Mouse (Mus musculus): ENCODE measurements around the gene Gramd1c.

The Gramd1c gene

DNA sequence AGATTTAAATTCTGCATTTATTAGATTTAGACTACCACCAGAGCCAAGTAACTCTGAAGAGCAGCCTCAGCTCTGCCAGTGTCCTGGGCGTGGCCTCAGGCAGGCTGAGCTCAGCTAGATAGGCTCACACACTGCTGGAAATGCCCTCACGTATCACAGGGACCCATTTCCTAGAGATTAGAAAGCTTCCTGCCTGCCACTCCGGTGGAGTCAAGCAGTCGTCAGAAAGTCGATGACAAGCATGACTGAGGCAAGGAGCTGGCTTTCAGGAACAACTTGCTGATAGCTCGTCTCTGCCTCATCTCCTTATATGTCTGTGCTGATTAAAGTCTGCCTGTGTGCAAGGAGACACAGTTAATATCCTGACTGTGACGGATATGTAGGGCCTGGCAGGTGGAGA lies 44.8 kb downstream of the Gramd1c start:
- no peak for DNase-seq

DNA sequence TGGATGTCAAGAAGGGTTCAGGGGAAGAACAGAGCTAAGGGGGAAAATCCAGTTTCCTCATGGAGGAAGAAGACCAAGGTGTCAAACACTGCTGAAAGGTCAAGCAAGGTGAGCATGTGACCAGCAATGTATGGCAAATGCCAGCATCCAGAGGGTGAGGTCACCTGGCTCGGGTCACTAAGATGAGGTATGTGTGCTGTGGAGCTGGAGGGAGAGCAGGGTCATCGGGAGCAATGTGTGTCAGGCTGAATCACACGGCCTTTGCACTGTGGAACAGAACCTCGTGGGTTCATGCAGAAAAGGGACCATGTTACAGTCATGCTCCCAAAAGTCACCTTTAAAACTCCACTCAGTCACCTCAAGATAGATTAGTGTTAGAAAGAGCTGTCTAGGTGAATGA lies 45.4 kb downstream of the Gramd1c start:
- no peak for DNase-seq

DNA sequence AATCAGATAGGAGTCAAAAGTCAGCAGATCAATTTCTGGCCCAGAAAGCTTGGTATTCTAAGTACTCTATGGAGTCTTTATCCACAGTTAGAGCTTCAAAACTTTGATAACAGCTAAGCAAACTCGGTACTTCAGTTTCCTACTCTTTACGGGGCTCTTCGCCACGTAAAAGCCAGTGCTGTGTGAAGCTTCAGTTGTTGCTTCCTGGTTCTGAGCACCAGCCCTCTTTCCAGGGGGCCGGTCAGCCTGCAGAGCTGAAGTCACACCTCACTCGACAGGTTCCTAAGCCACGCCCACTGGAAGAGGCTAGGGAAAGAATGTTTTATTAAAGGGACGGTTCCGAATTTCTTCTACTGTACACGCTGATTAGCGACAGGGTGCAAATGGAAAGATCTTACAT lies 47.0 kb downstream of the Gramd1c start:
- peak; percentile 49 for DNase-seq

DNA sequence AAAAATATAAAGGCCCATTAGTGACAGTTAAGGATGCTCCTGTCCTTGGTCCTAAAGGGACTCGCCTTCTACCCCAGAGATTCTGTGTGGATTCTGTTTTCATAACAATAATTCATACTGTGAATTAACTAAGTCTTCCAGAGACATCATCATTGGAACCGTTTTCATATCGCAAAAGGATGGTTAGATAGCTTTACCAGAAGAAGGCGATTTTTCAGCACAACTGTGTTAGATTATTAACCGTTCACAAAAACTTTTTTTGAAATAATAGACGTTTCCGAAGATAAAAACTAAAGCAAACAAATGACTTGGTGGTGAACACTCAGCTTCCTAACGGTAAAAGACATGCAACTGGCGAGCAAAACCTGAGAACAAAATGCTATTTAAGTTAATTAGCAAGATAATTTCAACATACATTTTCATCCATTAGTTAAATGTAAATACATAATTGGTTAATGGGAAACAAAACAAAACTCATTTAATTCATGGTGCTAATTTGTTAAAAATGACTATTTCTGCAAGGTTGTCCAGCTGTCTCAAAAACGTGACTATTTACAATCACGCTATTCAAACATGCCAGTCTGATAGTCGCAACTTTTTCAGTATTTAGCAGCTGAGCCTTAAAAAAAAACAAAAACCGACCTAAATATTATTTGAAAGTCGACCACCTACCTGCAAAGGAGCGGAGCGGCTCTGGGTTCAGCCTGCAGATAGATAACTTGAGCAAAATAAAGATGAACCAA lies 47.6 kb downstream of the Gramd1c start:
- no peak for DNase-seq

DNA sequence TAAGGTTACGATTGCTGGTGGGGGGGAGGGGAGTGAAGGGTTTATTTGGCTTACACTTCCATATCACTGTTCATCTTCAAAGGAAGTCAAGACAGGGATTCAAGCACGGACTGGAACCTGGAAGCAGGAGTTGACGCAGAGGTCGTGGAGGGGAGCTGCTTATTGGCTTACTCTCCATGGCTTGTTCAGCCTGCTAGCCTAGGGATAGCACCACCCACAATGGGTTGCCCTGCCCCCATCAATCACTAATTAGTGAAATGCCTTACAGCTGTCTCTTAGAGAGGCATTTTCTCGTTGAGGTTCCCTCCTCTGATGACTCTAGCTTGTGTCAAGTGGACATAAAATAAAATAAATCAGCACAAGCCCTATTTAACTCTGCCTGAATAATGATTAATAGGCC lies 52.1 kb downstream of the Gramd1c start:
- no peak for DNase-seq

DNA sequence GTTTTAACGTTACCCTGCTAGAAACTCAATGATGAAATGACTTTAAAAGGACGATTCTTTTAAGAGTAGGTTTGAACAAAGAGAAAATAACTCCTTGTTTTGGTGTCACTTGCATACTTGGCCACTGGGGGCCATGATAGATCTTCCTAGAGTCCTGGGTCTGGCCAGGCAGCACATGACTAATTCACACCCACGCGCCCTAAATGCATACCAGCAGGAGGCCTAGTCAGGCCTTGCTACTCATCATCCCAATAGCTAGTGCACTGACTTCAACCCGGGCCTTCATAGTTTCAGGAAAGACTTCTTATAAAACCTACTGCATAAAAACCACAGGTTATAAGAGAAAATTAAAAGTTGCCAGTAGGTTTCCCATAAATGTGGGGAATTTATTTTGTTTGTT lies 61.1 kb downstream of the Gramd1c start:
- no peak for DNase-seq

DNA sequence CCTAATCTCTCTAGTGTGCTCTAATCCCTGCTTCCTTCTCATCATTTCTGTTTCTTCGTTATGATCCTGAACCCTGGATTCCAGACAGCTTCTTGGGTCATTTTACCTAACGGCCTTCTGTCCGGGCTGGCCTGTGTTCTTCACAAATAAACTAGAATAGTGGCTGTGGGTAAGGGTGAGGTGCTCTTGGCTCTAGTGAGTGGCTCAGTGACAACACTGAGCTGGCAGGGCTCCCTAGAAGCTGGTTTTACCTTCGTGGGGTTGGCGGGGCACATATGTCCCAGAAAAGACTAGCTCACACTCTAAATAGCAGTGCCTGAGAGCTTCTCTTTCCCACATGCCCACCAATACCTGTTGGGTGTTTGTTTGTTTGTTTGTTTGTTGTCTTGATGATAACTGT lies 63.6 kb downstream of the Gramd1c start:
- DNase-seq: no peak

DNA sequence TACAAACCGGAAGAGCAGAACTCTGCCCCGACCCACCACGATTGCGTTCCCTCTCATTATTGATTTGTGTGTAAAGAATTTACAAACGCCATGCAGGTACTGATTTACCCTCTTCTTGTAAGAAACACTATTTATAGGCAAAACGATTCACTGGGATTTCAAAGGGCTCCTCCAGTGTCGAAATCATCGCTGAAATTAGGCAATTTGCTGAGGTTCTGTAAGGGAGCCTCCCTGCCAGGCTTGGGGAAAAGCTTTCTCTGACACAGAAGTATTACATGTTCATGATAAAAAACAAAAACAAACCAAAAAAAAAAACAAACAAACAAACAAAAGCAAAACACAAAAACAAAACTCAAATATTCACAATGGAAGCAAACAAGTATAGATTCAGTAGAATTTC lies 64.0 kb downstream of the Gramd1c start:
- no peak for DNase-seq

DNA sequence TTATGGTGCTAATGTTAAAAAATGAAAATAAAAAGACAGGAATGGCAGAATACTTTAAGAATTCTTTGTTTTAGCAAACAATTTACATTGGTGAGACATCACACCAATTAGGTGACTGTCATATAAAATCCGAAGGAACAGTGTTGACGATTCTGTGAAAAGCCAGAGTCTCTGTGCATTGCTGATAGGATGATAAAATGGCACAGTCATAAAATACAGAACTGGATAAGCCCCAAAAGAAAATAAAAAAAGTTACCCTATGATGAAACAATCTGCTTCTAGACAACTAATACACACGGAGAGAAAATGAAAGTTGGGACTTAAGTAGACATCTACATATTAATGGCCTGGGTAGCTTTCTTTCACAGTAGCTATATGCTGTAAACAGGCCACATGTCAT lies 68.5 kb downstream of the Gramd1c start:
- no peak for DNase-seq

DNA sequence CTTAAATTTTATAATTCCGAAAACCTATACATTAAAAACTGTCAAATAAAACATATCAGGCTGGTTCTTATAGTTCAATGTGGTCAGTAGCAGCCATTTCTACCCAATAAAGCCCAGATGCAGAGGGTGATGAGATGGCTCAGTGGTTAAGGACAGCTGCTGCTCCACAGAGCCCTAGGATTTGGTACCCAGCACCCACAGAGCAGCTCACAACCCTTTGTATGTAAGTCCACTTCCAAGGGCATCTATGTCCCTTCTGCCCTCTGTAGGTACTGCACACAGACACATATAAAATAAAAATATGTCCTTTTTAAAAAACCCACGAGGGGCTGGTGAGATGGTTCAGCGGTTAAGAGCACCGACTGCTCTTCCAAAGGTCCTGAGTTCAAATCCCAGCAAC lies 76.8 kb downstream of the Gramd1c start:
- DNase-seq: no peak

DNA sequence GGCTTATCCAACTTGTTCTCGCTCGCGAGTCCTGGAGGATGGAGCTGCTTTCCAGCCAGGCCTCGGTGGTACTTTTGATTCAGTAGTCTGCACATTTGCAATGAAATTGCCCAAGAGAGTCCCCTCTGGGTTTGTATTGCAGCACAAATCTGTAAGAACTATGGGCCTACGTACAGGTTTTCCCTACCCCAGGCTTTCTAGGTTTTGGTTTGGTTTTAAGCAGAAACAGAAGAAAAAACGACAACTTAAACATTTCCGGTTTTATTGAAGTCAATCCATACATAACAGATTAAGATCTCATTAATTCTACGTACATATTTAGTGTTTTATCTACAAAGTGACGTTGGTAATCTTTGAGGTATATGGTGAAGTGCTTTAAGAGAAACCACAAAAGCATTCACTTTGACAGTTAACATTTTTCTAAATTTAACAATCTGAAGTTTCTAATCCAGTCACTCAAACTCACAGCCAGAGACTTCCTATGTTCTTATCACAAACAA lies 83.0 kb downstream of the Gramd1c start:
- no peak for DNase-seq

DNA sequence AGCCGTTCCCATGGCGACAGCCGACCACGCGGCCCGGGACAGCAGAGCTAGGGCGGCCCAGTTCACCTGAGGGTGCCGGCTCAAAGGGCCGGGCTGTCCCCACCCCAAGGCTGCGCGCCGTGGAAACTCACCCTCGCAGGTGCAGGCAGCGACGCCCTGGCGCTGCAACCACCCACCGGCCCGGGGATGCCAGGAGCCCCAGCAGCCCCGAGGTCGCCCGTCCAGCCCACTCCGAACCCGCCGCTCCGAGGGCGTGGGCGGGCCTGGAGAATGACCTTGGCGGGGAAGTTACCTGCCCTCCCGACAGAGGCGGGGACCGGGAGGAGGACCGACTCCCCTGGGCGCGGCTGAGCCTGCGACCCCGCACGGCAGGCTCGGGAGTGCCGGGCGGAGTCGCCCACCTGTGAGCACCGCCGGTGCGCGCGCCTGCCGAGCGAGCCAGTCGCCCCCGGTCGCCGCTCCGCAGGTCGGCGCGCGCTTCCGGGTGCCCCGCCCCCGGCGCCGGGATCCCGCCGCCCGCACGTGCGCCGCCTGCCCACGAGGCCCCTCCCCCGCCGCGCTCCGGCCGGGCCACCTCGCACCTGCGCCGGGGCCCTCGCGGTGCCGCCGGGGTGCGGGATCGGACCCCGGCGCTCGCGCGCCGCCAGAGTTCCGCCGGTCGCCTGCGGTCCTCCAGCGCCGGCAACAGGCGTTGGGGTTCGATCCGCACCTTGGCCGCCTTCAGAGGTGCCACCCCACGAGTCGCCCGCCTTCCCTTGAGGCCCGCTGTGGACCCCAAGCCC lies 83.6 kb downstream of the Gramd1c start, which contains the start of gene Zdhhc23:
Zdhhc23 (minus strand) TSS at position 464 of the 782 bp plus-strand sequence.
- peak; percentile 77 for DNase-seq

DNA sequence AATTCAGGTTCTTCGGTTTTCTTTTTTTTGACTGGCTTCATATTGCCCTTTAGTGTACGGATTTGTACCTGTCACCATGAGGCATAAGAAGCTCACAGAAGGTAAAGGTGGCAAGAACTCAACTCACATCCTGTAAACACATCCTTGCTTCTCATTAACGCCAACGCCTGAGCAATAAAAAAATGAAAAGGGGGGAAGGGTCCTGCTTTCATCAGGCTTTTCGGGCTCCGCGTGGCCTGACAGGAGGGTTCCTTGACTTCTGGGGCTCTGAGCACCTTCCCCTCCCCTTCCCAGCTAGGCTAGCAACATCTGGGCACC lies 84.2 kb downstream of the Gramd1c start:
- DNase-seq: no peak

DNA sequence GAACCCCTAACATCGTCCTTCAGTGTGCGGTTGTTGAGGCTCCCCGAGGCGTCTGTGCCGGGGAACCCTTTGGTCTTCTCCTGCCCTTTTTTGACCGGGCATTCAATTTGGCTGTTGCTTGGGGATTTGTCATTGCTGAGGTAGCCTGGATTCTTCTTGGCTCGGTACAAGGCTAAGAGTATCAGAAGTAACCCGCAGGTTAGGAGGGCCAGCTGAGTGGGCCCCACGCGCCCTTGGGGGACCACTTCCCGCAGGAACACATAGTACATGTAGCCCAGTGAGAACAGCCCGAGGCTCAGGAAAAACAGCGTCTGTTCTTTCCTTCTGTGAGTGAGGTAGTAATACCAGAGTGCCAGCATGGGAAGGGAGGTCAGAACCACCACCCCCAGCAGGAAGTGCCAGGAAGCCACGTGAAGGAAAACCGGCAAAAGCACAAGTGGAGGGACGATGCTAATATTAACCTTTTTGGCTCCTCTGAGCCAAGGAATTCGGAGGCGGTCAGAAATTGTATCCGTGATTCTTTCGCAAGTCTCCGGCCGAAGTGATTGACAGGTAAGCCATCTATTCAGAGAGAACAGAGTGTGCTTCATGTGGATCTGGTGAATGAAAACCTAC lies 89.4 kb downstream of the Gramd1c start:
- DNase-seq: no peak

DNA sequence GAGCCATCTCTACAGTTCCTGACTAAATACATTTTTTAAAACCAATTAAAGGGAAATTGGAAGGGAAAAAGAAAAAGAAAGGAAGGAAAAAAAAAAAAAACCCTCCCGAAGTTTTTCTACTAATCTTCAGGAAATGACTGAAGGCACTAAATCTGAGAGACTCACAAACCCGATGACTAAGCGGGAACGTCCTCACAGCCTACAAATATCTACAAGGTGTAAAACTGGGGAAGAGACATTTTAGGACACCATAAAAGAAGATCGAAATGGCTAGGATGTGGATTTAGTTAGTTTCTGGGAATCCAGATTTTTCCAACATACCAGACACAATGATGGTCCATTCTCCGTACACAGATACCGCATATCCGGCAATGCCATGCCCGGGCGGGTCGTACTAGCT lies 90.0 kb downstream of the Gramd1c start:
- no peak for DNase-seq

DNA sequence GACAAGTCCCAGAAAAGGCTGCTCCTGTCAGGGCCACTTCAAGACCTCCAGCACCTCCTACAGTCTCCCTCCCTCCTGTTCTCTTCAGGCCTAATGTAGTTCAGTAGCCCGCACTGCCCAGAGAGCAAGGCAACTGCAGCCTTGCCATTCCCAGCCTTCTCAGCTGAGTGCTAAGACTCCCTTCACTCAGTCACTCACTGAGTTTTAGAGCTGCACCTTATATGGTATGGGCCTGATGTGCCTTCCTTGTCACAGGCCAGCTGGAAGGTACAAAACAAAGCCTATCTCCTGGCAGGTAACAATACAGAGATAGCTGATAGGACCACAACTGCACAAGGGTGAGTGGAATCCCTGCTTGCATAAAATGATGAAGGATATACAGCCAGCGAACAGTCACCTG lies 90.8 kb downstream of the Gramd1c start:
- DNase-seq: no peak

DNA sequence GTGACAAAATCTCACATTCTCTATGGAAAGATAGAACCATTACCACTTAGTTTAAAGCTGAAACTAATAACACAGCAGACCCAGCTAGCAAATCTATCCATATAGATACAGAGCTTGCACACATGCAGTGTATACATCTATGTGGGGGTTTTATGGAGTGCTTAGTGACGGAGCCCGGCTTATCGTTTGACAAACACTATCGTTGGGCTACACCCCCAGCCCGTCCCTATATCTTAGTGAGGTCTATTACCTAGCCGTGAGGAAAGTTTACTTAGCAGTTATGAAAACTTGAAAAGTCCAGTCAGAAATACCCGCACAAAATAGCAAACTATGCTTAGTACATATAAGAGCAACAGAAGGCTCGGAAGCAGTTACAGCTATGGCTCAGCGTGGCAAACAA lies 91.4 kb downstream of the Gramd1c start:
- DNase-seq: no peak

DNA sequence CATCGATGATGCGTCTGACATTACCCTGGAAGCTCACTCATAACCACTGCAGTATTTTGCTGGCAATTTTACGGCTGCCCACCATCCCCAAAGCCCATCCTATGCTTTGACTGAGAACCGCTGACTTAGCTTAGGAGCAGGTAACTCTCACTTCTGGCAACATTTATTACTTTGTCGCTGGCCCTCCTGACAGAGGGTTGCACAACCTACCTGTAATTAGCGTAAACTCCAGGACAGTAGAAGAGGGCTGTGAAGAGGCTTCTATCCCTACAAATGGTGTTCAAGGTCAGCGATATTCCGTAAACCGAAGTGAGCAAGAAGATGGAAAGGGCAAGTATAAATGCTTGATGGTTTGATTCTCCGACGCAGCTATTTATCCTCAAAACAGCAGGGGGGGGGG lies 92.0 kb downstream of the Gramd1c start:
- no peak for DNase-seq

DNA sequence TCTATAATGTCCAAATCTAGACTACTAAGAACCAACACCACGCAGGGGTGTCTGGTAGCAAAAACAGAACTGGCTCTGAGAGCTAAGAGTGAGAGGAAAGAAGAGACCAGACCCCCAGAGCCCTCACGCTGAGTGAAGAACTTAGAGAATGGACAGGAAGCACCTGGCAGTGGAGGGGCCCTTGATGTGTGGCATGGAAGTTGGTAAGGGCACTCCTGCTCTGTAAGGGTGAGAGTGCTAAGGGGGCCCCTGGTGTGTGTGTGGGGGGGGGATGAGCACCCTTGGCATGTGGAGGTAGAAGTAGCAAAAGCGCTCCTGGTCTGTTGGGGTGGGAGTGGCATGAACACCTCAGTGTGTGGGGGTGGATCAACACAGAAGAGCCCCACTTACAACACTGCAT lies 92.7 kb downstream of the Gramd1c start:
- DNase-seq: peak; percentile 66

DNA sequence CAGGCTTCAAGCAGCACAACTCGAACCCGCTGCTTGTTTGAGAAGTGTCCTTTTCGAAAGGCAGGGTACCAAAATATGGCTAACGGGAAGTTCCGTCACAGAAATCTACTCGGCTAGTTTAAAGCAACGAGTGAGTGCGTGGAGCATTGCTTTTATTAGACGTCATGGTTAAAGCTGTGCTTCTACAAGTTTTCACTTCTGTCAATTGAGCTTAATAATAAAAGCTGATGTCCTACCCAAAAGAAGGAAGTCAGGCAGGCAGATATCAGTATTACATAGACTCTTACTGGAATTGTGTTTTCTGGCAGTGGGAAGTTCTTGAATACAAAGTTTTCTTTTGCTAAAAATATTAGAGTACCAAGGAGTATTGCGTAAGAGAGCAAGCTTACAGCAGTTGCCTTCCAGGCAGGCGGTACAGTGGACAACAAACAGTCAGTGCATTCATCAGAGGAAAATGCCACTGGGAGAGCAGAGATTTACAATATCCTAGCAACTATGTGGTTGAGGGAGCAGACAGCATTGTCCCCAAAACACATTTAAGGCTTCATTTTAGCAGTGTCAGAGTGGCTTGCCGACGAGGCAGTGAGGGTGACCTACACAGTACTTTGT lies 97.3 kb downstream of the Gramd1c start:
- no peak for DNase-seq

DNA sequence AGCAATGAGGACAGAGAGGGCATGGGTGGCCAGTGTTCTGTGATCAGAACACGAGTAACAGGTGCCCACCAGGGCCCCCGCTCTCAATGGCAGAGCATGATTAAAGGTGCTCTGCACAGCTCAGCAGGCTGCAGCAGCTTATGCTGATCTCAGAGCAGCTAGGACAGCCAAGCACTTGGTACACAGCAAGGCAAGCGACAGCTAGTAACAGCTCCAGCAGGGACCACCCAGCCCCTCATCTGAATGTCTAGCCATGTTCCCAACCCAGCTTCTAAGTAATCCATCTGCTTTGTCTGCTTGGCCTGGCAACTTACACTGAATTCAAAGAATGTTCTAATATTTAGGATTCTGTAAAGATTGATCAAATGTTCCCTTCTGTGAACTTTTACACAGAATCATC lies 99.4 kb downstream of the Gramd1c start:
- DNase-seq: no peak

DNA sequence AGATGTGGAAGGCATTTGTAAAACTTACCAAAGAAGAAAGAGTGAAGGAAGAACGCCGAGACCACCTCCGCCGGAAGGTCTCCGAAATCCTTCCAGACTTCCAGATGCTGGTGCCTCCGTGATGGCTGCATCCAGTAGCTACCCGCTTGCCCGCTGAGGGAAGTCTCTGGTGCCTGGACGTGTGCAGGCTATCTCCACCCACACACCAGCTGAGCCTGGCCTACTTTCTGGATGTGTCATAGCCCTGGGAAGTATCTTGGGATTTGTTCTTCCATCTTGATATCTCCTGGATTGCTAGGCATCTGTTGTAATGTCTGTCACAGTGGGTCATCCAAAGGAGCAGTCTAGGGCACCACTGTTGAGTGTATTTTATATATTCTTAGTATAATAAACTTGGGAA lies 99.9 kb downstream of the Gramd1c start:
- no peak for DNase-seq

DNA sequence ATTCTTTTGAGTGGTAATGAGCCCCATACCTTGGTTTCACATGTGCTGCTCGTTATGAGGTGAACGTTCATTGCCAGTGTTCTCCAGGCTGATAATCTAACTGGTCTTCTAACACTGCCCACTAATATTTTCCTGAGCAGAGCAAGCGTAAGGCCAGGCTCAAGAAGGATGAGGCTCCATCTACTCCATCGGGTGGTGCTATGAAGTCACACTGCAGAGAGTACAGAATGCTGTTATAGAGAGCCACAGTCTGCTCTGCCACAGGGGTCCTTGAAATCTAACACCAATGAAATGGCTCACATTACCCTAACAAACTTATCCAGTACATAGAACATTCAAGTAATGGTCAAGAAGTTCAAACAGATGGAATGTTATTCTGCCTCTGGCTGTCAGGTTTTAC lies 105.1 kb downstream of the Gramd1c start:
- DNase-seq: no peak

DNA sequence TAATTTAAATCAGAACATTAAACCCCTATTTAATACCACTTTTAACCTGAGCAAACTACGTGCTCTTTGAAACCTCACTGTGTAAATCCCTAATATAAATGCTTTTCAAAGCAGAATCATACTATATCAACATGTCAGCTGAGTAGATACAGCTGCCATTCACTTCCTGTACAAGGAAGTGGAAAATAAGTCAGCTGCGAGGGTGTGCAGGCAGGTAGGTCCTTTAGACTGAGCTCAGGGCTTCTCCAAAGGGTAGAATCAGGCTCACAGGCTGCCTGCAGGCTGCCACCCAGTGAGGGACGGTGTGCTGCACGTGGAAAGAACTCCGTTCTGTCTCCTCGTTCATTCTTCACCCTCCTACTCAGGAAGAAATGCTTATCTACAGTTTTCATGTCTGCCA lies 108.2 kb downstream of the Gramd1c start:
- DNase-seq: peak; percentile 46
